ENCODE assay signal across 8 mouse cellular contexts in genomic region chr10:81424246-81425051, GRCm38 (mm10). TPM values are rescaled to one million over a fixed set of nuclear protein-coding genes. Genes with fewer than 3 reads are reported as not detected.
A peak's percentile ranks its signal among the peaks of the same experiment; 100 is the strongest.
DNase-seq lines count a peak whose midpoint lies in the region; ATAC-seq and TF ChIP-seq lines count a peak whose summit lies in the region.

No protein-coding gene starts in this region.

- TF ChIP-seq CTCF in midbrain, postnatal 0 days (IDR thresholded peaks at IDR 0.05) = no peak

- H3K9me3 ChIP-seq in hindbrain, embryonic 16.5 days (ENCODE audit: control insufficient read depth, low read length) = no peaks in the 10 kb centered on the region; the same call in 1 of the 2 replicates
- H3K9me3 ChIP-seq in limb, embryonic 10.5 days (replicated peaks) = no peaks in the 10 kb centered on the region
- H3K9me3 ChIP-seq in midbrain, postnatal 0 days (ENCODE audit: low read length) = no peaks in the 10 kb centered on the region

- H3K27ac ChIP-seq in hindbrain, embryonic 16.5 days (ENCODE audit: low read depth, low read length) = peak overlapping the region; percentile 37
- H3K27ac ChIP-seq in limb, embryonic 10.5 days = peak overlapping the region; percentile 33
- no peak overlapping the region for H3K27ac ChIP-seq in midbrain, postnatal 0 days (ENCODE audit: low read depth, low read length)

- peak; percentile 9; the same call in 1 of the 2 replicates for ATAC-seq in hindbrain, embryonic 16.5 days
- no peak for ATAC-seq in midbrain, postnatal 0 days (ENCODE audit: low FRiP score)

- 0 out of 2 replicates have a peak, but pooled peaks cover 4% of the 10 kb centered on the region for H3K36me3 ChIP-seq in hindbrain, embryonic 16.5 days (ENCODE audit: control insufficient read depth, insufficient read depth, low read length)
- H3K36me3 ChIP-seq in limb, embryonic 10.5 days = peaks cover 8% of the 10 kb centered on the region; the same call in 1 of the 2 replicates
- 0 out of 2 replicates have a peak, but pooled peaks cover 8% of the 10 kb centered on the region for H3K36me3 ChIP-seq in midbrain, postnatal 0 days (ENCODE audit: insufficient read depth, low read length)

- peaks cover 12% of the 10 kb centered on the region for H3K27me3 ChIP-seq in hindbrain, embryonic 16.5 days (replicated peaks; ENCODE audit: control insufficient read depth, insufficient read depth, low read length)
- peaks cover 92% of the 10 kb centered on the region for H3K27me3 ChIP-seq in limb, embryonic 10.5 days (ENCODE audit: low read depth, poor library complexity, severe bottlenecking)
- no peaks in the 10 kb centered on the region for H3K27me3 ChIP-seq in midbrain, postnatal 0 days (ENCODE audit: insufficient read depth, low read length)

- peak; percentile 36 for DNase-seq in right cerebral cortex, postnatal 14 days
- DNase-seq in right cerebral cortex, adult 2 months (ENCODE audit: low spot score in 2 of 2) = no peak
- DNase-seq in cerebellum, postnatal 10 days = peak; percentile 83 to 85
- DNase-seq in gastrocnemius, postnatal 14 days = peak; percentile 87
- DNase-seq in limb, embryonic 10.5 days (ENCODE audit: low spot score) = peak; percentile 47
- DNase-seq in midbrain, postnatal 0 days (ENCODE audit: low spot score) = no peak
- peak; percentile 3 for DNase-seq in yolk sac, embryonic 10.5 days (ENCODE audit: low spot score)

- H3K4me1 ChIP-seq in hindbrain, embryonic 16.5 days (ENCODE audit: control insufficient read depth, insufficient read depth, low read depth, low read length) = peaks cover 34% of the 10 kb centered on the region
- peaks cover 47% of the 10 kb centered on the region for H3K4me1 ChIP-seq in limb, embryonic 10.5 days
- peaks cover 12% of the 10 kb centered on the region; the same call in 1 of the 2 replicates for H3K4me1 ChIP-seq in midbrain, postnatal 0 days (ENCODE audit: insufficient read depth, low read length)

- no peak overlapping the region; the same call in 1 of the 2 replicates for H3K4me3 ChIP-seq in hindbrain, embryonic 16.5 days (ENCODE audit: low read length)
- peak overlapping the region; percentile 19; the same call in 1 of the 2 replicates for H3K4me3 ChIP-seq in limb, embryonic 10.5 days
- no peak overlapping the region for H3K4me3 ChIP-seq in midbrain, postnatal 0 days (ENCODE audit: low read depth, low read length)

- H3K9ac ChIP-seq in hindbrain, embryonic 16.5 days (ENCODE audit: low read depth, low read length) = peak overlapping the region; percentile 44; the same call in 1 of the 2 replicates
- peak overlapping the region; percentile 5; the same call in 1 of the 2 replicates for H3K9ac ChIP-seq in midbrain, postnatal 0 days (replicated peaks; ENCODE audit: low read length, poor library complexity, severe bottlenecking)

- peak overlapping the region; percentile 57 for H3K4me2 ChIP-seq in hindbrain, embryonic 16.5 days (ENCODE audit: low read length)
- no peak overlapping the region for H3K4me2 ChIP-seq in midbrain, postnatal 0 days (ENCODE audit: low read depth, low read length, poor library complexity, severe bottlenecking)

- intact Hi-C loops in gastrocnemius, postnatal 14 days (cut with DNase I; ENCODE audit: low total_unique reads) = no loop called here

- 9% methylated on average over 25 of the region's 25 CpGs for WGBS in hindbrain, embryonic 16.5 days
- 5% methylated on average over 25 of the region's 25 CpGs for WGBS in limb, embryonic 10.5 days
- WGBS in midbrain, postnatal 0 days = 13% methylated on average over 23 of the region's 25 CpGs

RNA-seq across cellular contexts. Expression of gene Nfic, which starts 31.0 kb away (rescaled TPM):
- total RNA-seq in gastrocnemius, postnatal 14 days (2021) = 100 to 1,000 TPM; 262 to 320 TPM
- polyA plus RNA-seq in hindbrain, embryonic 16.5 days (2015; fragmentation: Nextera tagmentation; extraction: Ambion mirVana) = 24.5 and 34.5 TPM in 2 replicates
- polyA plus RNA-seq in limb, embryonic 10.5 days (2016; fragmentation: Nextera tagmentation; extraction: Ambion mirVana) = 9.3 and 19.8 TPM in 2 replicates
- 16.2 and 17.4 TPM in 2 replicates for total RNA-seq in midbrain, postnatal 0 days (2014; rRNA removed)
- 19.1 and 21.3 TPM in 2 replicates for polyA plus RNA-seq in midbrain, postnatal 0 days (2015; fragmentation: Nextera tagmentation; extraction: Ambion mirVana)

RNA-seq across cellular contexts. Expression of gene Smim24, which starts 31.6 kb away (rescaled TPM):
- under 1 TPM; 0.45 to 0.91 TPM for total RNA-seq in gastrocnemius, postnatal 14 days (2021)
- polyA plus RNA-seq in hindbrain, embryonic 16.5 days (2015; fragmentation: Nextera tagmentation; extraction: Ambion mirVana) = 1.6 and 2.3 TPM in 2 replicates
- 1.9 and 2.9 TPM in 2 replicates for polyA plus RNA-seq in limb, embryonic 10.5 days (2016; fragmentation: Nextera tagmentation; extraction: Ambion mirVana)
- 1.5 and 1.7 TPM in 2 replicates for total RNA-seq in midbrain, postnatal 0 days (2014; rRNA removed)
- 1.1 and 2.0 TPM in 2 replicates for polyA plus RNA-seq in midbrain, postnatal 0 days (2015; fragmentation: Nextera tagmentation; extraction: Ambion mirVana)

RNA-seq across cellular contexts. Expression of gene Gm48552, which starts 35.6 kb away (rescaled TPM):
- total RNA-seq in gastrocnemius, postnatal 14 days (2021) = under 1 TPM in 1 of 2 experiments, not detected in 1; 0.80 TPM
- polyA plus RNA-seq in hindbrain, embryonic 16.5 days (2015; fragmentation: Nextera tagmentation; extraction: Ambion mirVana) = 1.5 and 2.2 TPM in 2 replicates
- polyA plus RNA-seq in limb, embryonic 10.5 days (2016; fragmentation: Nextera tagmentation; extraction: Ambion mirVana) = 1.4 and 1.5 TPM in 2 replicates
- 6.6 TPM in 1 of 2 replicates, not detected in the other for total RNA-seq in midbrain, postnatal 0 days (2014; rRNA removed)
- polyA plus RNA-seq in midbrain, postnatal 0 days (2015; fragmentation: Nextera tagmentation; extraction: Ambion mirVana) = 1.6 and 3.9 TPM in 2 replicates

RNA-seq across cellular contexts. Expression of gene Gm48551, which starts 40.2 kb away (rescaled TPM):
- under 1 TPM; 0.41 to 0.47 TPM for total RNA-seq in gastrocnemius, postnatal 14 days (2021)
- 7.9 and 9.4 TPM in 2 replicates for polyA plus RNA-seq in hindbrain, embryonic 16.5 days (2015; fragmentation: Nextera tagmentation; extraction: Ambion mirVana)
- polyA plus RNA-seq in limb, embryonic 10.5 days (2016; fragmentation: Nextera tagmentation; extraction: Ambion mirVana) = 3.8 and 4.2 TPM in 2 replicates
- total RNA-seq in midbrain, postnatal 0 days (2014; rRNA removed) = 0.88 and 2.7 TPM in 2 replicates
- polyA plus RNA-seq in midbrain, postnatal 0 days (2015; fragmentation: Nextera tagmentation; extraction: Ambion mirVana) = 5.8 and 10.2 TPM in 2 replicates

RNA-seq across cellular contexts. Expression of gene Dohh, which starts 40.2 kb away (rescaled TPM):
- 10 to 100 TPM; 38.6 to 39.8 TPM for total RNA-seq in gastrocnemius, postnatal 14 days (2021)
- 99.8 and 108 TPM in 2 replicates for polyA plus RNA-seq in hindbrain, embryonic 16.5 days (2015; fragmentation: Nextera tagmentation; extraction: Ambion mirVana)
- polyA plus RNA-seq in limb, embryonic 10.5 days (2016; fragmentation: Nextera tagmentation; extraction: Ambion mirVana) = 101 and 115 TPM in 2 replicates
- total RNA-seq in midbrain, postnatal 0 days (2014; rRNA removed) = 120 and 132 TPM in 2 replicates
- polyA plus RNA-seq in midbrain, postnatal 0 days (2015; fragmentation: Nextera tagmentation; extraction: Ambion mirVana) = 95.8 and 115 TPM in 2 replicates

Comparison
In these comparisons a context has a peak if more than half of its experiments do, and no peak if none do; other contexts are left out.
1. DNase-seq: peak in right cerebral cortex, postnatal 14 days (single experiment), cerebellum, postnatal 10 days (2 of 2), gastrocnemius, postnatal 14 days (single experiment), limb, embryonic 10.5 days (single experiment) and yolk sac, embryonic 10.5 days (single experiment); none in right cerebral cortex, adult 2 months (0 of 2) and midbrain, postnatal 0 days (single experiment).